Mouse (Mus musculus) kidney, adult 8-10 months (tissue): ENCODE measurements at regions not wholly inside any gene's neighbourhood (a gene's known extent, or its start where the extent isn't known, plus 50 kb on each side); places are given as distances from the start of the nearest gene placed in this dataset.

Experiments used
- DNase-seq, 2 experiments: peaks; one replicate each; pipeline ENCODE4 v3.0.0; 2022

GRCm38 (mm10) chr1:169155484-169156459 lies 375.5 kb downstream of the Nuf2 start:
- no peak for DNase-seq

GRCm38 (mm10) chr1:169142216-169142615 lies 389.0 kb downstream of the Nuf2 start:
- DNase-seq: no peak

- peak; percentile 47 to 55 for DNase-seq
Observed at GRCm38 (mm10) chr1:169140056-169140455, 391.2 kb downstream of the Nuf2 start.

GRCm38 (mm10) chr1:169139507-169139906 lies 391.8 kb downstream of the Nuf2 start:
- peak; percentile 81 to 85 for DNase-seq

GRCm38 (mm10) chr1:169139184-169139486 lies 392.1 kb downstream of the Nuf2 start:
- no peak for DNase-seq

- peak in 1 of 2 experiments; percentile 56 for DNase-seq
Observed at GRCm38 (mm10) chr1:169138404-169139183, 392.7 kb downstream of the Nuf2 start.

- no peak for DNase-seq
Observed at GRCm38 (mm10) chr1:169135542-169135941, 395.7 kb downstream of the Nuf2 start.

- DNase-seq: no peak
Observed at GRCm38 (mm10) chr1:169103669-169104068, 427.6 kb downstream of the Nuf2 start.

- no peak for DNase-seq
Observed at GRCm38 (mm10) chr1:169103113-169103512, 428.2 kb downstream of the Nuf2 start.

GRCm38 (mm10) chr1:169099221-169099620 lies 432.0 kb downstream of the Nuf2 start:
- DNase-seq: peak; percentile 19 to 34

- DNase-seq: peak in 1 of 2 experiments; percentile 1
Observed at GRCm38 (mm10) chr1:169096737-169097136, 434.5 kb downstream of the Nuf2 start.

- DNase-seq: no peak
Observed at GRCm38 (mm10) chr1:169093602-169094354, 437.5 kb downstream of the Nuf2 start.

GRCm38 (mm10) chr1:169086032-169086431 lies 445.2 kb downstream of the Nuf2 start:
- no peak for DNase-seq

- DNase-seq: no peak
Observed at GRCm38 (mm10) chr1:169080686-169081085, 450.6 kb downstream of the Nuf2 start.

- DNase-seq: no peak
Observed at GRCm38 (mm10) chr1:169077228-169077627, 454.0 kb downstream of the Nuf2 start.

- DNase-seq: no peak
Observed at GRCm38 (mm10) chr1:169076006-169076405, 455.3 kb downstream of the Nuf2 start.

GRCm38 (mm10) chr1:169071366-169071765 lies 459.9 kb downstream of the Nuf2 start:
- DNase-seq: no peak

GRCm38 (mm10) chr1:169069647-169070046 lies 461.6 kb downstream of the Nuf2 start:
- no peak for DNase-seq

- peak in 1 of 2 experiments; percentile 6 for DNase-seq
Observed at GRCm38 (mm10) chr1:169066795-169067194, 464.5 kb downstream of the Nuf2 start.

GRCm38 (mm10) chr1:169060627-169061026 lies 470.6 kb downstream of the Nuf2 start:
- DNase-seq: no peak

- no peak for DNase-seq
Observed at GRCm38 (mm10) chr1:169060145-169060544, 471.1 kb downstream of the Nuf2 start.

- no peak for DNase-seq
Observed at GRCm38 (mm10) chr1:169051863-169052257, 479.4 kb downstream of the Nuf2 start.
